Mouse (Mus musculus) kidney, postnatal 0 days (tissue): ENCODE measurements at regions not wholly inside any gene's neighbourhood (a gene's known extent, or its start where the extent isn't known, plus 50 kb on each side); places are given as distances from the start of the nearest gene placed in this dataset.

ENCODE experiments used
- ATAC-seq: fragments of 200-750 bp; cut with Nextera tagmentation; replicated peaks from 2 replicates; pipeline ENCODE4 v1.8.0; 2017; ENCODE audit warnings: low read depth, moderate number of reproducible peaks, moderate TSS enrichment, moderate library complexity; ENCODE audit not compliant: low FRiP score
- DNase-seq: peaks from one replicate; pipeline ENCODE4 v3.0.0-alpha.2; 2016; ENCODE audit warnings: low spot score
- H3K27ac ChIP-seq: fragments of 300-500 bp; sonication (generic); 2 replicates; pipeline ENCODE4 v1.5.1; 2014; ENCODE audit warnings: mild to moderate bottlenecking
- H3K27me3 ChIP-seq: fragments of 300-500 bp; sonication (generic); 2 replicates; pipeline ENCODE4 v1.6.1; 2014; ENCODE audit warnings: low read length, mixed read lengths; ENCODE audit not compliant: insufficient read depth
- H3K36me3 ChIP-seq: fragments of 300-500 bp; sonication (generic); 2 replicates; pipeline ENCODE4 v1.6.1; 2014; ENCODE audit warnings: low read length, mixed read lengths; ENCODE audit not compliant: insufficient read depth
- H3K4me1 ChIP-seq: fragments of 300-500 bp; sonication (generic); replicated peaks from 2 replicates; pipeline ENCODE4 v1.6.1; 2014; ENCODE audit warnings: antibody characterized with exemption, low read length, mixed read lengths; ENCODE audit not compliant: insufficient read depth
- H3K4me2 ChIP-seq: fragments of 300-500 bp; sonication (generic); 2 replicates; pipeline ENCODE4 v1.6.1; 2014; ENCODE audit warnings: mild to moderate bottlenecking, low read length, moderate library complexity, mixed read lengths
- H3K4me3 ChIP-seq: fragments of 300-500 bp; sonication (generic); replicated peaks from 2 replicates; pipeline ENCODE4 v1.5.1; 2014; ENCODE audit warnings: low read depth, low read length
- H3K9ac ChIP-seq: fragments of 300-500 bp; sonication (generic); 2 replicates; pipeline ENCODE4 v1.6.1; 2014; ENCODE audit warnings: low read depth, low read length
- H3K9me3 ChIP-seq: fragments of 300-500 bp; sonication (generic); replicated peaks from 2 replicates; pipeline ENCODE4 v1.6.1; 2016; ENCODE audit warnings: low read length, inconsistent platforms, mixed read lengths
- CTCF ChIP-seq: IDR thresholded peaks from 2 replicates; pipeline ENCODE4 v1.5.1; 2016; ENCODE audit warnings: antibody characterized with exemption, low read depth, mild to moderate bottlenecking, moderate library complexity
- WGBS: fragments of 180-500 bp; shearing (Covaris S2); extraction: QIAGEN DNeasy Blood & Tissue Kit; methylation state at CpG from one replicate; pipeline ENCODE4 v1.1.7; 2014; 5-methylcytosine and 5-hydroxymethylcytosine counted together

- TF ChIP-seq CTCF: no peak
- Histone ChIP-seq H3K4me1 (no peaks in the 10 kb centered on the region), H3K27ac (no peak overlapping the region), H3K27me3 (no peaks in the 10 kb centered on the region), H3K4me3 (no peak overlapping the region), H3K36me3 (no peaks in the 10 kb centered on the region), H3K4me2 (no peak overlapping the region), H3K9me3 (no peaks in the 10 kb centered on the region), H3K9ac (no peak overlapping the region)
- ATAC-seq (no peak), DNase-seq (no peak)
- WGBS: 57% methylated on average over 5 of the region's 5 CpGs
Measured at GRCm38 (mm10) chr6:53765302-53765701, 55.3 kb downstream of the Tril start.

GRCm38 (mm10) chr6:53762586-53762985, 58.0 kb downstream of the Tril start:
- no peak overlapping the region for H3K4me2 ChIP-seq
- no peak overlapping the region for H3K27ac ChIP-seq
- H3K9ac ChIP-seq: no peak overlapping the region
- no peak overlapping the region for H3K4me3 ChIP-seq
- DNase-seq: no peak
- no peak for TF ChIP-seq CTCF
- WGBS: 38% methylated on average over 9 of the region's 9 CpGs
- no peak for ATAC-seq
- H3K4me1 ChIP-seq: no peaks in the 10 kb centered on the region
- H3K36me3 ChIP-seq: no peaks in the 10 kb centered on the region
- no peaks in the 10 kb centered on the region for H3K27me3 ChIP-seq
- no peaks in the 10 kb centered on the region; the same call in 1 of the 2 replicates for H3K9me3 ChIP-seq

- WGBS: 26% methylated on average over 6 of the region's 6 CpGs
- Histone ChIP-seq H3K27ac (no peak overlapping the region), H3K9me3 (no peaks in the 10 kb centered on the region; the same call in 1 of the 2 replicates), H3K4me2 (no peak overlapping the region), H3K4me1 (no peaks in the 10 kb centered on the region), H3K36me3 (no peaks in the 10 kb centered on the region), H3K9ac (no peak overlapping the region), H3K27me3 (no peaks in the 10 kb centered on the region), H3K4me3 (no peak overlapping the region)
- DNase-seq (peak; percentile 48), ATAC-seq (no peak)
- no peak for TF ChIP-seq CTCF
Measured at GRCm38 (mm10) chr6:53760651-53761058, 60.0 kb downstream of the Tril start.

- Histone ChIP-seq H3K4me3 (no peak overlapping the region), H3K36me3 (no peaks in the 10 kb centered on the region), H3K27me3 (no peaks in the 10 kb centered on the region), H3K4me1 (no peaks in the 10 kb centered on the region), H3K9ac (no peak overlapping the region), H3K4me2 (no peak overlapping the region), H3K27ac (no peak overlapping the region), H3K9me3 (no peaks in the 10 kb centered on the region; the same call in 1 of the 2 replicates)
- ATAC-seq (no peak), DNase-seq (peak; percentile 54)
- TF ChIP-seq CTCF: no peak
- 22% methylated on average over 3 of the region's 3 CpGs for WGBS
Measured at GRCm38 (mm10) chr6:53759686-53760306, 60.8 kb downstream of the Tril start.

- Histone ChIP-seq H3K4me2 (no peak overlapping the region), H3K27me3 (no peaks in the 10 kb centered on the region), H3K36me3 (no peaks in the 10 kb centered on the region), H3K4me1 (no peaks in the 10 kb centered on the region), H3K4me3 (no peak overlapping the region), H3K9me3 (no peaks in the 10 kb centered on the region; the same call in 1 of the 2 replicates), H3K9ac (no peak overlapping the region), H3K27ac (no peak overlapping the region)
- DNase-seq (no peak), ATAC-seq (no peak)
- WGBS: 90% methylated on average over 3 of the region's 3 CpGs
- no peak for TF ChIP-seq CTCF
Measured at GRCm38 (mm10) chr6:53754366-53754765, 66.3 kb downstream of the Tril start.

- H3K4me2 ChIP-seq: no peak overlapping the region
- no peaks in the 10 kb centered on the region for H3K36me3 ChIP-seq
- DNase-seq (no peak), ATAC-seq (no peak)
- H3K9me3 ChIP-seq: no peaks in the 10 kb centered on the region
- H3K9ac ChIP-seq: no peak overlapping the region
- no peak overlapping the region for H3K27ac ChIP-seq
- no peak overlapping the region for H3K4me3 ChIP-seq
- H3K4me1 ChIP-seq: no peaks in the 10 kb centered on the region
- TF ChIP-seq CTCF: no peak
- 88% methylated on average over 6 of the region's 6 CpGs for WGBS
- no peaks in the 10 kb centered on the region for H3K27me3 ChIP-seq
Measured at GRCm38 (mm10) chr6:53750539-53750938, 70.1 kb downstream of the Tril start.
